Mouse (Mus musculus) neutrophil, adult 83 days (primary cell): ENCODE measurements around the gene Fgf3. TPM values are rescaled to one million over a fixed set of nuclear protein-coding genes. Genes with fewer than 3 reads are reported as not detected.

Experiments
- total RNA-seq, 2 experiments: library from RNA; stranded (reverse); gene quantifications; one replicate each; pipeline ENCODE4 v1.2.4; 2023

Gene Fgf3
- under 1 TPM; 0.18 to 0.44 TPM for total RNA-seq

GRCm38 (mm10) chr7:144837891-144838488, at the start of gene Fgf3:
Fgf3 (plus strand) TSS chr7:144838083.

GRCm38 (mm10) chr7:144847067-144847466, 9.2 kb downstream of the Fgf3 start, which contains the start of gene Fgf4:
Fgf4 (plus strand) TSS chr7:144847367.

Other genes with a start within 250 kb of the Fgf3 start
- under 1 TPM; 0.26 to 0.90 TPM for gene Ano1, start 86.1 kb upstream of the Fgf3 start, total RNA-seq
- gene Fgf4, start 9.3 kb downstream of the Fgf3 start, total RNA-seq: not detected
- gene Fgf15, start 58.4 kb downstream of the Fgf3 start, total RNA-seq: not detected
- 10 to 100 TPM; 16.3 to 16.9 TPM for gene LTO1, start 77.0 kb downstream of the Fgf3 start, total RNA-seq
- gene Ccnd1, start 101.8 kb downstream of the Fgf3 start, total RNA-seq: 1 to 10 TPM; 1.2 to 1.4 TPM